Mouse (Mus musculus) megakaryocyte progenitor cell, adult 5-6 weeks (primary cell): Measurements from ENCODE around the gene Adamts9. TPM values are rescaled to one million over a fixed set of nuclear protein-coding genes. Genes with fewer than 3 reads are reported as not detected.

ENCODE experiments used
- ATAC-seq: replicated peaks from 2 replicates; pipeline ENCODE4 v1.8.0; 2016; ENCODE audit warnings: mild to moderate bottlenecking, moderate TSS enrichment, inconsistent platforms; ENCODE audit not compliant: poor library complexity
- total RNA-seq, 2 experiments: library from RNA; stranded (forward) in 1 of 2; stranded (reverse) in 1 of 2; fragments of 157-497, 149-512 nt in 1 of 2; fragments of 200-1000 nt in 1 of 2; gene quantifications; 2 replicates each; pipeline versions ENCODE4 v1.2.3 to v1.2.4; 2015 to 2017

Adamts9 gene
- total RNA-seq, 2 experiments from 2014 or later: not detected

DNA sequence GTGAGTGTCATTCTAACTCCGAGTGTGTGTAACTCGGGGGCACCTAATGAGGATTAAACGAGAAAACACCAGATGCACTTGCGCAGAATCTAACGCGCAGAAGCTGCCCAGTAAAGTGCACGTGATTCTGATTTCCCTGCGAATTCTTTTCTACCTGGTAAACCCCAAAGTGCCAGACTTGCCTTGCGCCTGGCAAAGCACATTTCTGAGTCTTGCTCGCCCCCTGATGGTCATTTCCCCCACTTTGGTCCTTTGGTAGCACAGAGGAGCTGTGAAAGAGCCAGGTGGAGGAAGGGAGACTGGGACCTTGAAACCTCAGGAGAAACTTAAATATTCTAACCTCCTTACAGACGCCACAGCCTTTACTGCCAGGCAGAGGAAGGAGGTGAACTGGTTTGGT, 199.7 kb downstream of the Adamts9 start:
- ATAC-seq: no peak

DNA sequence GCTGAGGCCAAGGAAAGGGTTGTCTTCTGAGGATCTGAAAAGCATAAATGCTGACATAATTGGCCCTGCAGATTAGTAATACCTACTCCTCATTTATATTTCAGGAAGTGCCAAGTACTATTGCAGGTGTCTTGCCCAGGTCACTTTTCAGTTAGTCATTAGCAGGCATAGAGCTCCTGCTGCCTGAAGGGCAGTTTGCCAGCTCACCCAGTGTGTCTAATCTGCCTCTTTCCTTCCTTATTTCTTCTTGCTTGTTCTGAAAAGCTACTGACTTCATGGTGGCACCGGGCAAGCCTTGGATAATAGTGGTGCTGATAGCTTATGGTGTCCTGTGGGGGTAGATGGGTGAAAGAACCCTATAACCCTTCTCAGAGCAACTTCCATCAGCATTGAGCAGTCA, 206.2 kb downstream of the Adamts9 start:
- ATAC-seq: no peak

DNA sequence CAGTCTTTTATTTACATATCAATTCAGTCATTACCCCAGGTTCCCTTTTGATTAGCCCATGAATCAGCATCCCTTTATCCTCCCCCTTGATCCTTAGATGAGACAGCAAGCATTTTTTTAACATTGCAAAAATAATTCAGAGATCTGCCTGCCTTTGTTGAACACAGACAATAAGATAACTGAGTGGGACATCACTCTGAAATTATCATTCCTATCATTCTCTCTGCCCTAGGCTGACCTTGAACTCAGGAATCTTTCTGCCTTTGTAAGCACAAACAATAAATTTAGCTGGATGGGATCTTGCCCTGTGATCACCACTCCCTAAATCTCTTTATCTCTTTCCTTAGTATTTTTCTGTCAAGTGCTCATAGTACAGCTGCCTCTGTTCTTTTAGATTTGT, 209.6 kb downstream of the Adamts9 start:
- no peak for ATAC-seq

DNA sequence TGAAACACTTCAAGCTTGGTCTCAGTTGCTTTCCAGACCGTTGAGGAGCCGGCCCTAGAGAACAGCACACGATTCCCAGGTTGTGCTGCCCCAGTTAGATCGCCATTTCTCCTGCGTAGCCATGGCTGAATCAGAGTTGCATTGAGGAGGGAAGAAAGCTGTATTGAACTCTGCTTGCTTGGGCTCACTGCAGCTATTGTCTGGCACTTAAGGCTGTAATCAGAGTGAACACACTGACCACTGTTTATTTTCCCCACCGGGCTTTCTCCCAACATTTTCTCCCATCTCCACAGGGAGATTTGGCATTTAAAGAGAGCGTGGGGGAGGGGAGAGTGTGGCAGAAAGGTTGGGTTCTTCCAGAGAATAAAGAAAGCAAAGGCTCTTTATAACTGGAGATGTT, 214.8 kb downstream of the Adamts9 start:
- ATAC-seq: no peak

DNA sequence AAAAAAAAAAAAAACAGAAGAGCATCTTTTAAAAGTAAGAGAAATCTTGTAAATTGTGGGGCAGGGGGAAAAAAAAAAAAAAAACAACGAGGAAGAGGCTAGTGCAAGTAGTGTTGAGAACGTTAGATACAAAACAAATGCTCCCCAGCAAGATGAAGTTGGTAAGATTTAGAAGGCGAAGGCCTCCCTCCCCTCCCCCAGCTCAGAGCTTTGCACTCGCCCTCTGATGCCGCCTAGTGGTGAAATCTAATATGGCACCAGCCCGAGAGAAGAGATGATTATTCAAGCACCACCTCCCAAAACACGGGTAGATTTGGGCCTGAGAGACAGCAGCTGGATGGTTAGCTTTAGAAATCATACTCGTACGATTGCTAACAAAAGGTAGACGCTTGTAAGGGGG, 215.2 kb downstream of the Adamts9 start:
- peak; percentile 89 for ATAC-seq

DNA sequence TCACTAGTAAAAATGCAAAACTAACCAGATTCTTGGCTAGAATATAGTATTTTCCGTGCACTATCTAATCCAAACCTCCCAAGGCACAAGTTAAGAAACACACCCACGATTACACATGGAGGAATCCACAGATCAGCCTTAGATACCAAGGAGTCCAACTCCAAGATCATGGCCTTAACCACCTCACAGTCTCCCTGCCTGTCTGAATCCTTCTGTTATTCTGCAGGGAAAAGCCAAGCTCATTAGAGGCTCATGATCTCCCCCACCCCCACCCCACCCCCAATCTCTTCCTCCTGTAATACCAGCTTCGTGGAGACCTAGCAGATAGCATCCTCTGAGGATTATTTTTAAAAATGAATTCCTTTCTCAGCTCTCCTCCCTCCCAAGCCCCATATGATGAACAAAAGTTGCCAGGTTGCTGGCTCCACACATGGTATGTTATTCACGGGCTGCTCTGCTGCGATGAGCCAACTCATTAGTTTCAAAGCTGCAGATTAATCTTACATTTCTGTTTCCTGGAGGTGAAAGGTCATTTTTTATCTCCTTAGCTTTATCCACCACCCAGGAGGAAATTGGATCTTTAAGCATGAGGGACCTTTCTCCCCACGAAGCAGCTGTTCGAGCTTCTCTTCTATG, 215.8 kb downstream of the Adamts9 start:
- ATAC-seq: no peak

DNA sequence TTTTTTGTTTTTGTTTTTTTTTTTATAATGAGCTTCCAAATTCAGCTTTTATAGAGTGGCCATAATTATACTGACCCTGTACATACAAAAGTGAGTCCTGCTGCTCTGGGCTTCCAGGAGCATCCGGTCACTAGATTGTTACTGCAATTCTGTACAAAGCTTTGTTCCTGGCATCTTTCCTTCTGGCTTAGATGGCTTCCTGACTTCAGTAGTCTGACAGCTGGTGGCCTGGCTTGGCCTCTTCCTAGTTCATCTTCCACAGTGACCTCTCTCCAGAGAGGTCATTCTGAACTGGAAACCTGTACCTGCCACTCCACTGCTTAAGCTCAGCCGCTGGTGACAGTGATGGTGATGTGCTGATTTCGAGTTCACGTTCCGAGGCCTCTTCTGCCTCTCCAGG, 217.2 kb downstream of the Adamts9 start:
- no peak for ATAC-seq

DNA sequence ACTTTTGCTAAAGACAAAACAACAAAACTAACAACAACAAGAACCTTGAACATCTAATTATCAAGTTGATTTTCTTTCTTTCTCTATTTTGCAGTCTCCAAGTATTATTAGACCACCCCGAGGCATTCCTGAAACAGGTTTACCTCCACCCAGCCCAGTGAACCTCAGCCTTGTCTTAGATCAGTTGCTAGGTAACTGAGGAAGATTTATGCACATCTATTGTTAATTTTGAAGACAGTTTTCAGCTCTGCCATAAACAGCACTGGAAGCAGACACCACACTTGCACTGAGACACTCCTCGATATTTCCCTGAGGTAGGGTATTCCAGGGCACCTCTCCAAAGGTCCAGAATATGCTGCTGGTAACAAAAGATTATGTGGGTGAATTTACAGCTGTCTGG, 218.9 kb downstream of the Adamts9 start:
- ATAC-seq: no peak

Other genes starting within 250 kb of the Adamts9 start
- not detected in 2 replicates for gene Prickle2, start 237.3 kb downstream of the Adamts9 start, total RNA-seq (2015)
- gene Prickle2, start 237.3 kb downstream of the Adamts9 start, total RNA-seq (2017): 0.04 TPM in 1 of 2 replicates, not detected in the other
- gene A730049H05Rik, start 127.0 kb downstream of the Adamts9 start, total RNA-seq (2015): not detected in 2 replicates
- gene A730049H05Rik, start 127.0 kb downstream of the Adamts9 start, total RNA-seq (2017): not detected in 2 replicates
- not detected in 2 replicates for gene Gm15737, start 74.1 kb downstream of the Adamts9 start, total RNA-seq (2015)
- not detected in 2 replicates for gene Gm15737, start 74.1 kb downstream of the Adamts9 start, total RNA-seq (2017)